Mouse (Mus musculus): ENCODE data around the gene Gm29554.
"Not testable (repeated sequence)": the region's sequence is repeated elsewhere in the genome, so short reads cannot be mapped to it uniquely, and the experiment has no call there.

Gm29554 gene

GRCm38 (mm10) chrY:12273632-12274031 lies at the start of gene Gm29554:
Gene Gm29554 (plus strand): TSS chrY:12273932.
- not testable (repeated sequence) for DNase-seq

All from lung, adult 18-20 months (tissue).